Mouse (Mus musculus): ENCODE results near the gene Ltbp3.

Gene Ltbp3

DNA sequence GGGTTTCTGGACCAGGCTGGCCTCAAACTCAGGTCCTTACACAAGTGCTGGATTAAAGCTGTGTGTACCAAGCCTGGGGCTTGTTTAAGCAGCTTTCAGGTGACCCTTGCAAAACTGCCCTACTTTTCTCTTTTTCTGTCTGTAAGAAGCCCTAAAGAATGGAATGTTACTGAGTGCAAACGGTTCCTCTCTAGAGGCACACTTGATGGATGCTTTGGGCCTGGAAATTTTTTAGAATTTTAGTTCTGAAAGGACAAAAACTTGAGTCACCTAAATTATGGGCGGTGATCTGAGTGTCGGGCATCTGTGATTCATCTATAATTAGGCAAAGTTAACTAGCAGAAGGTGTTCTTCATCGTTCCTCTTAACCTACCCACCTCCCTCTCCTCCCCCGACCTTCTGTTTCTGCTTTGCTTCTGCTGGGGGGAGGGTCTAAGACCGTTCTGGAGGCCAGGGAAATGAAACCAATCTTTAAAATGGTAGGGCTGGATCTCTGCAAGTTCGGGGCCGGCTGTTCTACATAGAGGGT, 63.7 kb downstream of the Ltbp3 start:
- no peak for DNase-seq (ENCODE audit: low read depth in 1 of 2, low spot score in 2 of 2)

DNA sequence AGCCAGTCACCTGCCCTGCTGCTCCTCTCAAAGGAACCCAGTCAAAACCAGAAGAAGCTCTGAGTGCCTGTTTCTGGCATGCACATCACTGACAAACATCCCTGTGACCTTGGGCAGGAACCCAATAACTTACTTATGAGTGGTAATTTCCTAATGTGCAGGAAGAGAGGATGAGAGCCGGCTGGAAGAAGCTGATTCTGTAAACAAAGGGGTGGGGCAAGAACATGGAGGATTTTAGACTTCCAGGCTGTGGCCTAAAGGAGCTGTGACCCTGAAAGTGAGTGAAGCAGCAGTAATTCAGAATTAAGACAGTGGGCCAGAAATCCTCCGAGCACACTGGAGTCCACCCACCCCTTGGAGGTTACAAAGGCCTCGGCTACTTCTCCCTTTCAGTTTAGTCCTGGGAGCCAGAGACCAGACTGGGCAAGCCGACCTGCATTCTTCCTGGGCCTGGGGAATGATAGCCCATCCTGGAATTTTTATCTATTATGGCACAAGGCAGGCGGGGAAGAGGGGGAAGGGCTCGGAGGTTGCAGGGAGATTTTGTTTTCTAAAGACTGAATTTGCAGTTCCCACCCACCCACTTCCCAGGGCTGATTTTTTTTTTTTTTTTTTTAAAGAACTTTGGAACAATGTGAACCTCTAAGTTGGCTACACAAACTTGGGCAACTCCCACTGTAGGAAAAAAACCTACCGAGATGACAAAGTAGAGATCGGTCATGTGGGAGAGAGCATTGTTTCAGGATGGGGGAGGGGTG, 65.5 kb downstream of the Ltbp3 start:
- DNase-seq (ENCODE audit: low read depth in 1 of 2, low spot score in 2 of 2), result no peak

DNA sequence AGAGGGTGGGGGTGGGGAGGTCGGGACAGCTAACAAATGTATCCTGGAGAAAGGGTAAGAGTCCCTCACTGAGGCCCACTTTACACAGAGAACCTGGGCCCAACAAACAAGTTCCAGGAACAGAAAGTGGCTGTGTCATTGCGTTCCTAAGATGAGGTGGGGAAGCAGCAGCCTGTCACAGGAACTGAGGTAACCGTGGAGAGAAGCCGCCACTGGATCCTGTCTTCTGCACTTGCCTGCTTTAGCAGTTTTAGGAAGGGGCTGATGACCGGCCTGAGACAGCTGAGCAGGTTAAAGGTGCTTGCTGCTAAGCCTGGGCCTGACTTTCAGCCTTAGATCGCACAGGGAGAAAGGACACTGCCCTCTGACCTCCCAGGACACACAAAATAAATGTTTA, 66.1 kb downstream of the Ltbp3 start:
- DNase-seq (ENCODE audit: low read depth in 1 of 2, low spot score in 2 of 2), result no peak

DNA sequence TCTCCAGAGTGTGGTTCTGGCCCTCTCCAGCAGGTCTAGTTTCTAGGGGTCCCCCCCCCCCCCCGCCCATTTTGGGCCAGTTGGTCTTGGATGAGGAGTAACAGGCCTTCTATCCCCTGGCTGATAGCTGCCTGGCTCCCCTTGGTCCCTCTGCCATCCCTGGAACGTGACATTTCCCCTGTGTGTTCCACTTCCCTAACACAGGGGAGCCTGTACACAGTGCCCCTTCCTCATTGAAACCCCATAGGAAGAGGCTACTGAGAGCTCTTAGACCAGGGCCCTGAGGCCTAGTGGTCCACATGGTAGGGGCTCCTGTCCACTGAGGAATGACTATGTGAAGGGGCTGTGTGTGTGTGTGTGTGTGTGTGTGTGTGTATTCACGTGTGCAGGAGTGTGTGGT, 67.0 kb downstream of the Ltbp3 start:
- no peak for DNase-seq (ENCODE audit: low read depth in 1 of 2, low spot score in 2 of 2)

All from monocyte, adult 2 months (primary cell).